Mouse (Mus musculus) left cerebral cortex, postnatal 14 days (tissue): ENCODE data around the gene Dapl1. TPM values are rescaled to one million over a fixed set of nuclear protein-coding genes. Genes with fewer than 3 reads are reported as not detected.

ENCODE experiments used
- total RNA-seq, 2 experiments: library from RNA; stranded (reverse); gene quantifications; 2 replicates each; pipeline ENCODE4 v1.2.3; 2021

The Dapl1 gene
- total RNA-seq, 2 experiments from 2014 or later: 0.87 to 1.8 TPM

Other genes with a start within 250 kb of the Dapl1 start
- 10 to 100 TPM; 13.0 to 14.9 TPM for gene Tanc1, start 127.4 kb downstream of the Dapl1 start, total RNA-seq